Mouse (Mus musculus) heart, adult 11 months (tissue): Measurements from ENCODE around the gene Egln3.

Experiments
- DNase-seq: peaks from one replicate; pipeline ENCODE4 v3.0.0; 2022

The Egln3 gene

GRCm38 (mm10) chr12:54203656-54204045, at the start of gene Egln3:
Gene Egln3 (minus strand): TSS chr12:54203860.
- peak; percentile 99 for DNase-seq

GRCm38 (mm10) chr12:54253449-54253848, 49.8 kb upstream of the Egln3 start:
- DNase-seq: peak; percentile 4

- peak; percentile 89 for DNase-seq
Observed at GRCm38 (mm10) chr12:54251942-54252400, 48.3 kb upstream of the Egln3 start.

- peak; percentile 80 for DNase-seq
Observed at GRCm38 (mm10) chr12:54247835-54248234, 44.2 kb upstream of the Egln3 start.

- peak; percentile 22 for DNase-seq
Observed at GRCm38 (mm10) chr12:54243158-54243557, 39.5 kb upstream of the Egln3 start.

GRCm38 (mm10) chr12:54241976-54242375, 38.3 kb upstream of the Egln3 start:
- DNase-seq: no peak

GRCm38 (mm10) chr12:54233794-54234193, 30.1 kb upstream of the Egln3 start:
- peak; percentile 73 for DNase-seq

- DNase-seq: peak; percentile 70
Observed at GRCm38 (mm10) chr12:54232996-54233603, 29.4 kb upstream of the Egln3 start.

- DNase-seq: peak; percentile 8
Observed at GRCm38 (mm10) chr12:54232456-54232855, 28.8 kb upstream of the Egln3 start.

GRCm38 (mm10) chr12:54227551-54227950, 23.9 kb upstream of the Egln3 start:
- DNase-seq: peak; percentile 67

- no peak for DNase-seq
Observed at GRCm38 (mm10) chr12:54226341-54226740, 22.7 kb upstream of the Egln3 start.

- peak; percentile 63 for DNase-seq
Observed at GRCm38 (mm10) chr12:54225610-54226009, 21.9 kb upstream of the Egln3 start.

GRCm38 (mm10) chr12:54225090-54225489, 21.4 kb upstream of the Egln3 start:
- DNase-seq: no peak

- peak; percentile 78 for DNase-seq
Observed at GRCm38 (mm10) chr12:54222036-54222760, 18.5 kb upstream of the Egln3 start.

- peak; percentile 53 for DNase-seq
Observed at GRCm38 (mm10) chr12:54216673-54217072, 13.0 kb upstream of the Egln3 start.

GRCm38 (mm10) chr12:54214426-54214825, 10.8 kb upstream of the Egln3 start:
- DNase-seq: peak; percentile 72

GRCm38 (mm10) chr12:54213871-54214270, 10.2 kb upstream of the Egln3 start:
- peak; percentile 35 for DNase-seq

- DNase-seq: peak; percentile 29
Observed at GRCm38 (mm10) chr12:54213230-54213629, 9.6 kb upstream of the Egln3 start.

GRCm38 (mm10) chr12:54209182-54209563, 5.5 kb upstream of the Egln3 start:
- peak; percentile 87 for DNase-seq

- peak; percentile 24 for DNase-seq
Observed at GRCm38 (mm10) chr12:54208433-54209181, 4.9 kb upstream of the Egln3 start.

GRCm38 (mm10) chr12:54205731-54206130, 2.1 kb upstream of the Egln3 start:
- no peak for DNase-seq

GRCm38 (mm10) chr12:54205195-54205594, 1.5 kb upstream of the Egln3 start:
- DNase-seq: peak; percentile 95
